Mouse (Mus musculus) E14TG2a.4 (cell line): ENCODE measurements around the gene Cox4i2.

Experiments used
- H3K27me3 ChIP-seq: 2 replicates; pipeline ENCODE4 v1.6.1; 2014; ENCODE audit warnings: low read length, control low read depth; ENCODE audit not compliant: insufficient read depth
- H3K36me3 ChIP-seq: 2 replicates; pipeline ENCODE4 v1.6.1; 2014; ENCODE audit warnings: low read length, control low read depth; ENCODE audit not compliant: insufficient read depth
- H3K4me1 ChIP-seq: replicated peaks from 2 replicates; pipeline ENCODE4 v1.6.1; 2014; ENCODE audit warnings: low read depth, low read length, control low read depth
- H3K4me3 ChIP-seq: replicated peaks from 2 replicates; pipeline ENCODE4 v1.5.1; 2014; ENCODE audit warnings: mild to moderate bottlenecking, low read length
- H3K9me3 ChIP-seq: 2 replicates; pipeline ENCODE4 v1.6.1; 2014; ENCODE audit warnings: low read length, control low read depth
- CTCF ChIP-seq: conservative IDR thresholded peaks from 2 replicates; pipeline ENCODE4 v1.5.1; 2014; ENCODE audit warnings: low read length
- NANOG ChIP-seq: IDR thresholded peaks from 2 replicates; pipeline ENCODE4 v1.6.1; 2014; ENCODE audit warnings: borderline replicate concordance, low read length, mixed read lengths
- POU5F1 ChIP-seq: IDR thresholded peaks from 2 replicates; pipeline ENCODE4 v1.6.1; 2014; ENCODE audit warnings: low read length, borderline replicate concordance

Cox4i2 gene

GRCm38 (mm10) chr2:152756474-152757393, 2.8 kb downstream of the Cox4i2 start:
- Histone ChIP-seq H3K36me3 (no peaks in the 10 kb centered on the region), H3K9me3 (no peaks in the 10 kb centered on the region), H3K4me3 (no peak overlapping the region), H3K4me1 (peaks cover 24% of the 10 kb centered on the region), H3K27me3 (peaks cover 50% of the 10 kb centered on the region)
- TF ChIP-seq NANOG (no peak), CTCF (no peak), POU5F1 (no peak)

DNA sequence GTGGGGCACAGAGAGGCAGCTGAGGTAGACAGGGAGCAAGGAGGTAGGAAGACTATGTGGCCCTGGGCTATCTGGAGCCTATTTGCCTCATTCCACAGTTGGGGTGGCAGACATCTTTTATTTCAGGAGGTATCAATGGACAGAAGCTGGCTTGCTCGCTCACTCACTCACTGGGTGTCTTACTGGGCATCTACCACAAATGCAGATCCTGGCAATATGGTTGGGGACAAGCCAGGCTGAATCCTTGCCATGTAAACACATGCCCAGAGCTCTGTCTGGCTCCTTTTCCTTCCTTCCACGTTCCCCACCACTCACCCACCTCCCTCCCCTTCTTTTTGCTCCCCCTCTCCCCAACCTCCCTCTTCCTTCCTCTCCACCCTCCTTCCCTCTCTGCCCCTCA, 3.5 kb downstream of the Cox4i2 start:
- Histone ChIP-seq H3K4me3 (no peak overlapping the region), H3K4me1 (peaks cover 24% of the 10 kb centered on the region), H3K9me3 (no peaks in the 10 kb centered on the region), H3K36me3 (no peaks in the 10 kb centered on the region), H3K27me3 (peaks cover 46% of the 10 kb centered on the region)
- TF ChIP-seq POU5F1 (no peak), CTCF (no peak), NANOG (no peak)

- Histone ChIP-seq H3K4me3 (no peak overlapping the region), H3K27me3 (peaks cover 42% of the 10 kb centered on the region), H3K36me3 (no peaks in the 10 kb centered on the region), H3K9me3 (no peaks in the 10 kb centered on the region), H3K4me1 (peaks cover 21% of the 10 kb centered on the region)
- no peak for TF ChIP-seq CTCF
Measured at GRCm38 (mm10) chr2:152758351-152758750, 4.4 kb downstream of the Cox4i2 start.

DNA sequence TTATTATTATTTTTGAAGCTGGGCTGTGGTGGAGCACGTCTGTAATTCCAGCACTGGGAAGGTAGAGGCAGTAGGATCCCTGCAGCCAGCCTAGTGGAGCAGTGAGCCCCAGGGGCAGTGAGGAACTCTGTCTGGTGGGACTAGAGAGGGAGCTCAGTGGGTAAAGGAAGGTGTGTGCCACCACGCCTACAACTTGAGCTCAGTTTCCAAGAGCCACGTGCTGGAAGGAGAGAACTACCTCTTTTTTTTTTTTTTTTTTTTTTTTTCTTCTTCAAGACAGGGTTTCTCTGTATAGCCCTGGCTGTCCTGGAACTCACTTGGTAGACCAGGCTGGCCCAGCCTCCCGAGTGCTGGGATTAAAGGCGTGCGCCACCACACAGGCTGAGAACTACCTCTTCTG, 9.3 kb downstream of the Cox4i2 start:
- Histone ChIP-seq H3K9me3 (no peaks in the 10 kb centered on the region), H3K27me3 (no peaks in the 10 kb centered on the region), H3K36me3 (no peaks in the 10 kb centered on the region), H3K4me1 (peaks cover 51% of the 10 kb centered on the region), H3K4me3 (no peak overlapping the region)
- TF ChIP-seq NANOG (no peak), POU5F1 (no peak), CTCF (no peak)

DNA sequence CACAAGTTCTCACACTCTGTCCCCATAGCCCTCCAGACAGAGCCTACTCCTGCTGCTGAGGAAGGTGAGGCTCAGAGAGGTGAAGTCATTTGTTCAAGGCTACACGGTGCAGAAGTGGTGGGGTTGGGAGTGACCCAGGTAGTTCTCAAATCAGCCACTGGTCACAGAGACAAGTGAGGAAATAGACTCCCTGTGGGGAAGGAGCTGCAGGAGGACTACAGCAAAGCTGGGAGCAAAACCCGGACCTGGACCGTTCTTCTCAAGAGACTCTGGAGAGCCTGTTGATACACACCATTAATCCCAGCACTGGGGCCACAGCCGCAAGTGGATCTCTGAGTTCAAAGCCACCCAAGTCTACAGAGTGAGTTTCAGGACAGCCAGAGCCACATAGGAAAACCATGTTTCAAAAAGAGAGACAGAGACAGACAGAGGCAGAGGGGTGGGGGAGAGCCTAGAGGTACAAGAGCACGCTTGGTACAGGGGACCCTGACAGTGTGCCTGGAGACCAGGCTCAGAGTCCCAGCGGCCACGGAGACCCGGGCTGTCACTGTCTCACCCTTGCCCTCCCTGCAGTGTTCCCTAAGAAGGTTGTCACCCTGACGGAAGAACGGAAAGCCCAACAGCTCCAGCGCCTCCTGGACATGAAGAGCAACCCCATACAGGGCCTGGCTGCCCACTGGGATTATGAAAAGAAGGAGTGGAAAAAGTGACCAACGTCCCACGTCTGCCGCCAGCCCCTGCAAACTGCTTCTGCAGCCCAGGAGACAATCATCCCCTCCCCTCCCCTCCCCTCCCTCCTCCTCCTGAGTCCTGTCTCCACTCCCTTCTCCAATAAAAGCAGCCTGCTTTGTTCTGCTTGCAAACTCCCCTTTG, 10.4 kb downstream of the Cox4i2 start:
- Histone ChIP-seq H3K4me1 (peaks cover 61% of the 10 kb centered on the region), H3K27me3 (no peaks in the 10 kb centered on the region), H3K36me3 (no peaks in the 10 kb centered on the region), H3K9me3 (no peaks in the 10 kb centered on the region), H3K4me3 (peak overlapping the region; percentile 51)
- TF ChIP-seq POU5F1 (no peak), CTCF (no peak), NANOG (no peak)

DNA sequence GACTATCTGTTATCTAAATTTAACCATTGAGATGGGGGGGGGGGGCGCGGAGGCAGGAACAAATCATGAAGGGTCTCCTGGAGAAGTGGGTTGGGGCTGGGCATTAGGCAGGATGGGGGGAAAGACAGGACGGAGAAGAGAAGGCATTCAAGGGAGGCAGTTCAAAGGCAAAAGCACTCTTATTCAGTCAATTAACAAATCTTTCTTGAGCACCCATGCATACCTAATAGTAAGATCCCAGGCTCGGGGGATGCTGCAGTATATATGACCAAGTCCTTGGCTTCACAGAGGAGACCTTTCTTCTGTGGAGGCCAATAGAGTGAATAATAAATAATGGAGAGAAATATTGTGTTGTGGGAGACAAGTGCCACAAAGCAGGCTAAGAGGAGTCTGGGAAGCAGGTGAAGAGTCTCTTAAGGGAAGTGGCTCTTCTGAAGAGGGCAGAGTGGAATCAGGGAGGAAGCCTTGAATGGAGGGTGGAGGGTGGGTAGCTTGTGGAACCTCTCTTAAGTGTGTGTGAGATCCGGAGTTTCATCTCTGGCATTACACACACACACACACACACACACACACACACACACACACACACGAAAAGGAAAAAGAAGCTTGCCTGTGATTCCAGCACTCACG, 11.2 kb downstream of the Cox4i2 start:
- TF ChIP-seq POU5F1 (no peak), NANOG (no peak), CTCF (no peak)
- Histone ChIP-seq H3K36me3 (no peaks in the 10 kb centered on the region), H3K9me3 (no peaks in the 10 kb centered on the region), H3K4me1 (peaks cover 69% of the 10 kb centered on the region), H3K4me3 (no peak overlapping the region), H3K27me3 (no peaks in the 10 kb centered on the region)

GRCm38 (mm10) chr2:152766387-152767123, 12.6 kb downstream of the Cox4i2 start:
- H3K4me3 ChIP-seq, result no peak overlapping the region; the same call in 1 of the 2 replicates
- H3K36me3 ChIP-seq, result no peaks in the 10 kb centered on the region
- H3K27me3 ChIP-seq, result no peaks in the 10 kb centered on the region
- H3K9me3 ChIP-seq, result no peaks in the 10 kb centered on the region
- peaks cover 78% of the 10 kb centered on the region for H3K4me1 ChIP-seq
- no peak for TF ChIP-seq POU5F1
- TF ChIP-seq CTCF, result peak; percentile 93
